Mouse (Mus musculus) kidney, adult 2 months (tissue): Measurements from ENCODE around the gene Apol7c.

Experiments used
- CTCF ChIP-seq: fragments of 200-500 bp; conservative IDR thresholded peaks from 2 replicates; pipeline ENCODE4 v1.5.1; 2011; ENCODE audit warnings: low read depth, mild to moderate bottlenecking, control low read depth, low read length, moderate library complexity, mixed read lengths; ENCODE audit not compliant: insufficient read depth, insufficient read length
- POLR2A ChIP-seq: fragments of 200-500 bp; IDR thresholded peaks from one replicate; pipeline ENCODE4 v1.6.1; 2011; ENCODE audit warnings: low read depth, low read length, control low read depth

DNA sequence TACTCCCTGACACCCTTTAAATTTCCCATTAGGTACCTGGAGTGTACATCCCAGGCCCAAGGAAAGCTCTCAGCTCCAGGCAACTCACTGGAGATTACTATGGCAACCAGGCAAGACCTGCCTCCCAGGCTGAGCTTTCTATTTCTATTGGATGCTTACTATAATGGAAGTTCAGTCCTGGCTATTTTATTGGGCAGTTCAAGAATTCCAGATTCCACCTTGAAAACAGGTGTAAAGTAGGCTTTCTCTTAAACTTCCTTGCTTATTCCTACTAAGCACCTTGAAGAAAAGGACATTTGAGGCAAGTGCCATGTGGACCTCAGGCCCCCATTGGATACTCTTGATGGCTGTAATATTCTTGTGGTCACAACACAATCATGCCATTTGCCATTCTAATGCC is 28.7 kb upstream of the Apol7c start, which contains the start of gene 1700025B11Rik:
- no peak for TF ChIP-seq POLR2A
- no peak for TF ChIP-seq CTCF
